Mouse (Mus musculus) mouse embryonic stem cell (cell line): Measurements from ENCODE around the gene Adamtsl3.

Experiments
- in situ Hi-C, 2 experiments: fragments of 300-500 bp; cut with MboI; formaldehyde crosslinking; loops; 1 replicate in 1 of 2; 3 replicates in 1 of 2; pipeline ENCODE4 v1.14.3; 2019 to 2020; ENCODE audit warnings: low sequenced_read_pairs in 2 of 2, low pct_unique_long_range_greater_than_20kb in 1 of 2, mixed read lengths in 1 of 2; ENCODE audit not compliant: unreplicated experiment in 1 of 2

Adamtsl3 gene

DNA sequence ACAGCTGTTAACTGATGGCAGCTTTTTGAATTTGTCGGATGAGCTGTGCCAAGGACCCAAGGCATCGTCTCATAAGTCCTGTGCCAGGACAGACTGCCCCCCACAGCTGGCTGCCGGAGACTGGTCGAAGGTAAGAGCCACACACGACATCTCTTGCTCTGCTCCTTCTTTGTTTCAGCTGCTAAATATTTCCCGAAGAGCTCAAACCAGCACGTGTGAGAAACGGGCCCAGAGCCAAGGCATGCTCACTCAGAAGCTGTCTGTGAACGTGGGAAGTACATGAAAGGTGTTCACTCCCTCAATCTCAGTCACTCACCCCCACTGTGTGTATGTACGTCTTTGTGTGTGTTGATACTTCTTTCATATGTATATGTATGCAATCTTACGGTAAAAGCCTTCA, 221.6 kb downstream of the Adamtsl3 start:
- in situ Hi-C loops, result no loop called here

DNA sequence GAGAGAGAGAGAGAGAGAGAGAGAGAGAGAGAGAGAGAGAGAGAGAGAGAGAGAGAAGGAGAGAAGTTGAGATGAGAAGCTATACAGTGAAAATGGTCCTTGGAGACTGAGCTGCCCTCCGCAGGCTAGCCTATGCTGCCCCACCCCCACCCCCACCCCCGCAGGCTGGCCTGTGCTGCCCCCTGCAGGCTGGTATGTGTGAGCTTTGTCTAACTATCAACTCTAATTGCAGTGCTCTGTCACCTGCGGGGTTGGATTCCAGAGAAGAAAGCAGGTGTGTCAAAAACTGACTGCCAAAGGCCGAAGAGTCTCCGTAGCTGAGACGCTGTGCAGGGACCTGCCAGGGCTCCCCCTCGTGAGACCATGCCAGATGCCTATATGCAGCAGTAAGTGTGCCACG, 231.2 kb downstream of the Adamtsl3 start:
- in situ Hi-C loops, result no loop called here

DNA sequence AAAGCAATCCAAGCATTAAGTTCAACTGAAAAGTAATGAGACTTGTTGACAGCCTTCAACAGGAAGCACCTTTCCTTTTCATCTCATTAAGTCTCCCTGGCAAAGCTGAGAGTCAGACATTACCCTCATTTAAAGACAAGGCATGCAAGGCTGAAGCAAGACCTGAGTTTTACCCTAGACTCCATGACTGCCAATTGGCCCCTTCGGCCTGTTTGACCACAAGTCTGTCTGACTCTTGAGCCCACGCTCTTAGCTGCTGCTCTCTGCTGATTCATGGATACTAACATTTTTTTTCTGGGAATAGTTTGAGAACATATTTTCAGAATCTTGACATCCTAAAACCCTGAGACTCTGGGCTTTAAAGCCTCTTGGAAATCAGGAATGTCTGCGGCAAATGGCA, 232.3 kb downstream of the Adamtsl3 start:
- in situ Hi-C loops, result no loop called here

DNA sequence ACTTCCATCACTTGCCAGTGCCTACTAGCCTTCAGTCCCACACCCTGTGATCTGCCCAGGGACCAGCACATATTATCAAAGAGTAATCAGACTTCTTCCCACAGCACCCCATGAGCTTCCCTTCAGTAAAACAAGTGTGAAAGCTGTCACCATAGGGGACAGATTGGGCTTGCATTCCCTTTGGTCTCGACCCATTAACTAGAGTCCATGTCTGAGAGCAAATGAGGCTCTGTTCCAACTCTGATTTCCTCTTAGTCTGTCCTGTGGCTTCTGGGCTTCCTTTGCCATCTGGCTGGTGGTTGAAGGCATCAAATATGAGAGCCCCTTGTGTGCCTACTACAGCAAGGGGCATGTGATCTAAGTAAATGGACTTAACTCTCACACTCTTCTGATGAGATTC, 237.5 kb downstream of the Adamtsl3 start:
- in situ Hi-C loops, result no loop called here

DNA sequence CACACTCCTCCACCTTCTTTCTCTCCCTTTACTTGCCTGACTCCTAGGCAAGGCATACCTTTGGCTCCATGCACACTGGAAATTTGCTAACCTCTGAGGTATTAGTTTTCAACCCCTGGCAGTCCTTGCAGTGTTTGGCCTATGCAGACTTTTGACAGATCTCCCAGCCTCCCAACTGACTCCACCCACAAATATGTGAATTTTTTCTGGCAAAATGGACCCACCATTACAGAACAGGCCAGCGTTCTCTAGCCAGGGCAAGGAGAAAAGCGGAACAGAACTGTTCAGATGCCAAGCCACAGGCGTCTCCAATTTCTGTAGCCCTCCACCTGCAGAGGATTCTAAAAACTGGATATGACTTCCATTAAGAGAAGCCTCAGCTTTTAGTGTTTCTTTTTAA, 244.5 kb downstream of the Adamtsl3 start:
- in situ Hi-C loops, result no loop called here

DNA sequence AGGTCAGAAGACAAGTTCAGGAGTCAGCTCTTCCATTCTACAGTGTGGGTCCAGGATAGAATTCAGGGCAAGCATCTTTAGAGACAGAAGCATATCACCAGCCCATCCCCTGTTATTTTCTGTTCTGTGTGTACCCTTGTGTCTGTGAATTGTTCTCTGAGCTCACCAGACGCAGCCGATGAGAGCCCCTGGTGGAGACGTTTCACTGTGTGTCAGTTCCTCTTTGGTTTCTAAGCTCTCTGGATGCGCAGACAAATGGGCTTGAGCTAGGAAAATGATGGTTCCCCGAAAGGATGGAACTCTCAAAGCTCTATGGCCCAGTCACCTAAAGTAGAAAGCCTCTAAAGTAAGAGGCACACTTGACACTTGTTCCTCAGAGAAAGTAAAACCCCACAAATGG, 246.3 kb downstream of the Adamtsl3 start:
- in situ Hi-C loops, result no loop called here

DNA sequence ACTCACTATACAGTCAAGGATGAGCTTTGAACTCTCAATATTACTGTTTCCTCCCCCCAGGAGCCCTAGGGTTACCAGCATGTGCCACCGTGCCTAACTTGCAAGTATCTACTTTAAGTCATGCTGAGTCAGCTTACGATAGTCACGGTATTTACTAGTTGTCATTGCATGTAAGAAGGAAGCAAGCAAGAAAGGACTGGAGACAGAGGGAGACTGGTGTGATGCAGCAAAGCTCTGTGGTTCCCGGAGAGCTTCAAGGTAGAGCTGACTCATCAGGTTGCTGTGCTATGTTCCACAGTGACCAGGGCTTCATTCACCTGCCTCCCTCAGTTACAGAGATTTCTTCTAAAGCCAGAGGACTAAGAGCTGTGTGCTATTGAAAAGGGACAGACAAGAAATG, 247.0 kb downstream of the Adamtsl3 start:
- in situ Hi-C loops, result no loop called here

DNA sequence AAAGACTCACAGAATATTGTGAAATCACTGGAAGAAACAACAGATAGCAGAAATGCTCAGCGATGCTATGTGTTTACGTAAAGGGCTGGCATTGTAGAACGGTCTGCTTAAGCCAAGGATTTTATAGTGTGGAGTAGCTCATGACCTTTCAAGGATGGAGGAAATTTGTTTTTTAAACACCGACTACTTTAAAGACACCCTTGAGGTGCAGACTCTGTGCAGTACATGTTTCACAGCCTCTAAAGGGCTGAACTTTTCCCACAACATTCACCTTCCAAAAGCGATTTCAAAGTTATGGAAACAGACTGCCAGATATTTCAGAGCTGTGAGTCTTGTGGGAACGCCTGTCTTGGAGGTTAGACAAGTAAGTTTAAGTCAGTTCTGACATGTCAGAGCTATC, 255.4 kb downstream of the Adamtsl3 start:
- in situ Hi-C loops, result no loop called here

DNA sequence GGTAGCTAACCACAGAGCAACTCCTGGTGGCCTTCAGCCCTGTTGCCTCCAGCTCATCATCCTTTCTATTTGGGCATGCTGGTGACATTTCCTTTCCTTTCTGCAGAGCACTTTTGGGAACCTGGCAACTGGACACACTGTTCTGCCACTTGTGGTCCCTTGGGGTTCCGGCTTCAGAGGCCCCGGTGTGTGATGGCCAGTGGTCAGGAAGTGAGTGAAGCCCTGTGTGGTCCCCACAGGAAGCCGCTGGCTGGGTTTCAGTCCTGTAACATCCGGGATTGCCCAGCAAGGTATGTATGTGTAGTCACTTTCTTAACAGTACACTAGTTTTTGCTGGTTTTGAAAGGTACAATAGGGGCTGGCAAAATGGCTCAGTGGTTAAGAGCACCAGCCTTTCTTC, 266.5 kb downstream of the Adamtsl3 start:
- in situ Hi-C loops, result no loop called here

DNA sequence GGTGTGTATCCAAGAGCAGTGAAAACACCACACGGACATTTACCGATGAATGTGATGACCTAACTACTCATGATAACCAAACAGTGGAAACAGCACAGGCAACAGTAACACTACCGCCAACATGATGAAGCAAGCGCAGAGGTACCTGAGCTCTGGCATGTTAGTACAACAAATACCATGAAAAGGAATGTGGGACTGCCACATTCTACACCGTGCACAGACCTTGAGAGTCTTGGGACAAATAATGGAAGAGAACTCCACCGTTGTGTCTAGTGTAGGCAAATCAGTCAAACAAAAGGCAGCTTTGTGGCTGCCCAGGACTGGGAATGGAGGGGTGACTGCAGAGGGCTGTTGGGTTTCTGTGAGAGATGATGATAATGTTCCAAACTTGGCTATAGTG, 269.9 kb downstream of the Adamtsl3 start:
- in situ Hi-C loops, result no loop called here

DNA sequence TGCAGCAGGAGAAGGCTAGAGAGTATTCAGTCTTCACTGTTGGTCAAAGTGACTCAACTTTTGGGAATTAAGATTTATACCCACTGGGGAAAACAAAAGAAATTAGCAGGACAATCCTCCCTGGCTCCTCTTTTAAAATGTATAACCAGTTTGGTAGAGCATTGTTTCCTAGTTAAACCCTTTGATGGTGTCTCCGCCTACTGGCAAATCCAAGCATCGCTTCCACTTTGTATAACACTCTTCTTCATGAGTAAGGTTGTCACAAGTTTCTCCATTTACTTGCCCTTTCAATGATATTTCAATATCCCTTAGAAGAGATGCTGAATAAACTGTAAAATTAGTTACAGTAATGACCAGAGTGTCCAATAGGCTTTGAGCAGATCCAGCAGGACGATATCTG, 274.1 kb downstream of the Adamtsl3 start:
- in situ Hi-C loops, result no loop called here

DNA sequence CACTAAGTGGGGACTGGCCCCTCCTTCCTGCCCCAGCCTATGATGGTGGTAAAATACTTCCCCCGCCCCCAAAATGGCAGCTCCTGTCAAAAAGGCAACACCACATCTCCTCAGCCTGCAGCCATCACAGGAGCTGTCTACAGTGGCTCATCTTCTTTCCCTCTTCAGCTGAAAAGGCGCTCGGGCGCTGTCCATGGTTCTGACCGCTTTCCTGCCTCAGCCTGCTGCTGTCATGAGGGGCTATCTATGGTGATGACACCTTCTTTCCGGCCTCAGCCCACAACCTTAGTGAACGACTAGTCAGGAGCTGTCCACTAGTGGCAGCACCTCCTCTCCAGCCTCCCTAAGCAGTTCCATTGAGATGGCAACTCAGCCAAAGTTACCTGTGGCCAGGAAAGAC, 289.8 kb downstream of the Adamtsl3 start:
- in situ Hi-C loops, result no loop called here

DNA sequence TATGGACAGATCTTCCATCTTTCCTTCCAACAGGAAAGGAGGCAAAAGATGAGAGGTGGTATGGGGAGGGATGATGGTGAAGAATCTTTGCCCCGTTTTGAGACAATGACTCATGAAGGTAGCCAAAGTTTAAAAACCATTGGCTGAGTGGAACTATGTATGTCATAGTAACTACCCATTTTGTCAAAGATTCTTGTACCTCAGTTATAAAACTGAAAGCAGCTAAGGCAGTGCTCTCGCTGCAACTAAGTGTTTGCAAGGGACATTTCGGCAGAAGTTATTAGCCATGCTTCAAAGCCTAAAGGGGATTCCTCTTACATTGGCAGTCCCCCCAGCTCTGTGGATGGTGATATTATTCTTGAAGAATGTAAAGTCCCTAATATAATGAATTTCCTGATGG, 311.7 kb downstream of the Adamtsl3 start:
- in situ Hi-C loops, result no loop called here

DNA sequence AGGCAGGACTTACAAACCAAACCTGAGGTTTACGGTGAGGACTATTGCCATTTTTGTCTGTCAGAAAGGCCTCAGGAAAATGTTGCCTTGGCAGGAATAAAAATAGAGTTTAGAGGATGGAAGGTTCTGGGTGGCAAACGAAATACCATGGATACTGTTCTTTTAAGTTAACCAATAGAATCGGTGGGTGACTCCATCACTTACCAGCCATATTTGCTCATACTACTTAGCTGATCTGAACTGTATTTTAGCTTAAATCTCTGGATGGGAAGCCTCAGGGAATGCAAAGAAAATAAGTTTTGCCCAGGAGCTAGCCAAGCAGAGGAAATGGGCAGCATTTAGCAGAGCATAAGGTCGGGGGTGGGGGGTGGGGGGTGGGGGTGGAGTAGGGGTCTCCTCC, 312.4 kb downstream of the Adamtsl3 start:
- in situ Hi-C loops, result no loop called here

DNA sequence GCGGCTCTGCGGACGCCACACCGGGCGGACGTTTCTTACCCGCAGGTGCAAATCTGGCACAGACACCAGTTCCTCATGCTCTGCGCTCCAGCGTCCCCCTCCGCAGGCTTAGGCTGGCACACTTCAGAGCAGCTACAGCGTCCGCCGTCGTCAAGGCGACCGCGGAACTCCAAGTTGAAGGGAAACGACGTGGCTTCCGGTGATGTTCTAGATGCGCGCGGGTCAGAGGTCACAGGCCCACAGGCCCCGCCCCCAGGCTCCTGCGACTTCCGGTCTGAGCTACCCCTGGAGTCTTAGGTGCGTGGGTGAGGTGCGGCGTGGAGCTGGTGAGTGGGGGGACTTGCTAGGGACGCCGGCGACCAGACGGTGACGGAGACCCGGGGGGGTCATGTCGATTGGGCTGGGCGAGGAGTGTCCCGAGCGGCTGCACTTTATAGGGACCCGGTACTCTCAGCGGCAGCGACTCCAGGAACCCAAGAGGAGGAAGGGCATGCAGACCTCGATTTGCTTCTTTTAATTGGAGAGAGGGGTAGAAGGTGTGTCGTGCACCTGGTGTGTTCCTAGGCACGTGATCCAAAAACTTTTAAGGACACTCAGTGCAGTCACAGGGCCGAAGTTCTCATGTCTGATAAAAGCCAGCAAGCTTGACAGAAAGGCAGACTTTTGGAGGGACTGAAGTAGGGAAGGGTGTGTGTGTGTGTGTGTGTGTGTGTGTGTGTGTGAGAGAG, 313.0 kb downstream of the Adamtsl3 start, which contains the start of the genes Saxo2 and Efl1:
Gene Saxo2, minus strand, starts transcription at position 176 of the 728 bp plus-strand sequence.
Gene Efl1, plus strand, starts transcription at position 262 of the 728 bp plus-strand sequence.
- in situ Hi-C loops, result no loop called here

DNA sequence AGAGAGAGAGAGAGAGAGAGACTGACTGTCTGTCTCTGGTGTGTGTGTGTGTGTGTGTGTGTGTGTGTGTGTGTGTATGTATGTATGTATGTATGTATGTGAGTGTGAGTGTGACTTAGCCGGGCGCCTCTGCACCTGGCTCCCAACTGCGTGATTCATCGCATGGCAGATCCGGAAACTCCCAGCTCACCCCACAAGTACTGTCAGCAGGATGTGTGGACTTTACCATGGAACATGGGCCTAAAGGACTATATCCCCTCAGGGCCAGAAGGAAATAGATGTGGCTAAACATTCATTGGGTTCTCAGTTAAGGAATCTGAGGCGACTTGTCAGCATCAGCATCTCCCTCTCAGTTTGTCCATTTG, 313.6 kb downstream of the Adamtsl3 start:
- in situ Hi-C loops, result no loop called here
